Mouse (Mus musculus): ENCODE measurements at regions not wholly inside any gene's neighbourhood (a gene's known extent, or its start where the extent isn't known, plus 50 kb on each side); places are given as distances from the start of the nearest gene placed in this dataset.

DNA sequence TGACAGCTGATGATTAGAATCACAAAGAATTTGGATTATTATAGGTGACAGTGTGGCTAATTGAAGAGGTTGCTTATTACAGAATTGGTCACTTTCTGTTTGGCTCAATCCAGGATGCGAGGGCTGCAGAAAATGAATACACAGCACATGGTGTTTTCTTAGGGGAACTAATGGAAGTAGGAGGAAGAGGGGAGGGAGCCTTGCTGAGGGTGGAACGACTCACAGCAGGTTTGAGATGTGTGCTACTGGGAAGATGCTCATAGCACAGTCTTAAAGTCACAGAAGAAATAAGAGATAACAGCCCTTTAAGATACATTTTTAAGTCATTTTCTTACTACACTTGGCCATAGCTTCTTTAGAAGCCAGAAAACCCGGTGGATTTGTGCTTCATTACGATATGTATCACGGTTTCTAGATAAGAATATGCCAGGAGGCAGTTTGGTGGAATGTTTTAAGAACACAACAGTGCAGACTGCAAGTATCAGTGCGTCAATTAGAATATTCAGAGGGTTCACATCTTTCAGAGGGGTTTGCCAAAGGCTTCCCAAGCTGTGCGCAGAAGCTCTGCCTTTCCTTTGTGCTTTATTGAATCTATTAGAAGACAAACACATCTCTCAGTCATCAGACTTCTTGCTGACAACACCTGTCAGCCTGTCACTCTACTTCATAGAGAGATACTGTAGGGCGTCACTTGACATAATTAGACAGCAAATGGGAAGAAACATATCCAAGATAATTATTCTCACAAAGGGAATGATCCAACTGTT, 853.7 kb downstream of the Otol1 start:
- H3K9me3 ChIP-seq (ENCODE audit: control insufficient read depth, low read length) = no peaks in the 10 kb centered on the region
- no peaks in the 10 kb centered on the region for H3K27me3 ChIP-seq (ENCODE audit: control insufficient read depth, insufficient read depth, low read length)
- H3K36me3 ChIP-seq (ENCODE audit: control insufficient read depth, insufficient read depth, low read length) = no peaks in the 10 kb centered on the region
- H3K4me1 ChIP-seq (ENCODE audit: control insufficient read depth in 2 of 2, insufficient read depth in 2 of 2, low read length in 2 of 2) = no peaks in the 10 kb centered on the region
- H3K4me3 ChIP-seq (ENCODE audit: control insufficient read depth in 1 of 2, insufficient read depth in 1 of 2, low read depth in 1 of 2, low read length in 2 of 2) = no peak overlapping the region
- ATAC-seq (ENCODE audit: insufficient number of reproducible peaks, insufficient read depth, low FRiP score, low read depth) = no peak
- no peak overlapping the region for H3K4me2 ChIP-seq (ENCODE audit: low read length)
- no peak overlapping the region for H3K27ac ChIP-seq (replicated peaks in 1 of 2; ENCODE audit: control insufficient read depth in 1 of 2, insufficient read depth in 1 of 2, low read depth in 2 of 2, low read length in 2 of 2)
- no peak overlapping the region for H3K9ac ChIP-seq (ENCODE audit: low read length)
- WGBS = 66% methylated on average over 8 of the region's 8 CpGs

GRCm38 (mm10) chr3:70873688-70874551, 866.5 kb downstream of the Otol1 start:
- Histone ChIP-seq H3K9ac (ENCODE audit: low read length) (no peak overlapping the region), H3K4me2 (ENCODE audit: low read length) (peak overlapping the region; percentile 31; the same call in 1 of the 2 replicates), H3K4me1 (ENCODE audit: control insufficient read depth in 2 of 2, insufficient read depth in 2 of 2, low read length in 2 of 2) (peaks cover 0 to 7% of the 10 kb centered on the region in 2 experiments; a peak in 2 of 4 replicates), H3K9me3 (ENCODE audit: control insufficient read depth, low read length) (no peaks in the 10 kb centered on the region), H3K27me3 (ENCODE audit: control insufficient read depth, insufficient read depth, low read length) (no peaks in the 10 kb centered on the region), H3K36me3 (ENCODE audit: control insufficient read depth, insufficient read depth, low read length) (no peaks in the 10 kb centered on the region), H3K27ac (replicated peaks in 1 of 2; ENCODE audit: control insufficient read depth in 1 of 2, insufficient read depth in 1 of 2, low read depth in 2 of 2, low read length in 2 of 2) (peak overlapping the region in 1 of 2 experiments; percentile 50; a peak in 1 of 4 replicates), H3K4me3 (ENCODE audit: control insufficient read depth in 1 of 2, insufficient read depth in 1 of 2, low read depth in 1 of 2, low read length in 2 of 2) (no peak overlapping the region)
- no peak for ATAC-seq (ENCODE audit: insufficient number of reproducible peaks, insufficient read depth, low FRiP score, low read depth)
- WGBS = 61% methylated on average over 9 of the region's 9 CpGs

DNA sequence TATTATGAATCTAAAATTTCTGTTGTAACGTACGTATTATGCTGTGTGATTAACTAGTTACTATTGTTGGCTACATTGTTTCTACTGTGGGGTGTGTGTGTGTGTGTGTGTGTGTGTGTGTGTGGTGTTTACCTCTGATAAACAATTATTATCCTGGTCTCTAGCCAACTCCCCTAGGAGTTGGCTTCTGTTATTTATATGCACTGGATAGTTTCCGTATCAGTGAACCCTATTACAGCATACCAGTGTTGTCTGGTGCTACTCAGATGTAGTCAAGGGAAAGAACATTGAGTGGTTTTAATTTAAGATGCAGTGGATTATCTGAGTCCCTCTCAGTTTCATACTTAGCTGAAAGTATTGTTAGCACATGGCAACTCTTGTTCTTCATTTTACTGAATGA, 867.2 kb downstream of the Otol1 start:
- peak overlapping the region; percentile 31 for H3K4me2 ChIP-seq (ENCODE audit: low read length)
- 52% methylated on average over 3 of the region's 3 CpGs for WGBS

More for the DNA sequence above, 867.2 kb downstream of the Otol1 start:
- Histone ChIP-seq H3K9ac (ENCODE audit: low read length) (no peak overlapping the region), H3K9me3 (ENCODE audit: control insufficient read depth, low read length) (no peaks in the 10 kb centered on the region), H3K4me3 (ENCODE audit: control insufficient read depth in 1 of 2, insufficient read depth in 1 of 2, low read depth in 1 of 2, low read length in 2 of 2) (no peak overlapping the region), H3K4me1 (ENCODE audit: control insufficient read depth in 2 of 2, insufficient read depth in 2 of 2, low read length in 2 of 2) (peaks cover 0 to 7% of the 10 kb centered on the region in 2 experiments; a peak in 2 of 4 replicates), H3K27ac (replicated peaks in 1 of 2; ENCODE audit: control insufficient read depth in 1 of 2, insufficient read depth in 1 of 2, low read depth in 2 of 2, low read length in 2 of 2) (0 out of 4 replicates have a peak overlapping the region, but pooled peaks of 1 of the 2 experiments have one; percentile 50), H3K36me3 (ENCODE audit: control insufficient read depth, insufficient read depth, low read length) (no peaks in the 10 kb centered on the region), H3K27me3 (ENCODE audit: control insufficient read depth, insufficient read depth, low read length) (no peaks in the 10 kb centered on the region)
- ATAC-seq (ENCODE audit: insufficient number of reproducible peaks, insufficient read depth, low FRiP score, low read depth) = peak; percentile 68; the same call in 1 of the 2 replicates
